Mouse (Mus musculus): ENCODE results near the gene Elmo1.

The Elmo1 gene

GRCm38 (mm10) chr13:20094916-20095700 lies 4.7 kb downstream of the Elmo1 start:
- no peak for DNase-seq

DNA sequence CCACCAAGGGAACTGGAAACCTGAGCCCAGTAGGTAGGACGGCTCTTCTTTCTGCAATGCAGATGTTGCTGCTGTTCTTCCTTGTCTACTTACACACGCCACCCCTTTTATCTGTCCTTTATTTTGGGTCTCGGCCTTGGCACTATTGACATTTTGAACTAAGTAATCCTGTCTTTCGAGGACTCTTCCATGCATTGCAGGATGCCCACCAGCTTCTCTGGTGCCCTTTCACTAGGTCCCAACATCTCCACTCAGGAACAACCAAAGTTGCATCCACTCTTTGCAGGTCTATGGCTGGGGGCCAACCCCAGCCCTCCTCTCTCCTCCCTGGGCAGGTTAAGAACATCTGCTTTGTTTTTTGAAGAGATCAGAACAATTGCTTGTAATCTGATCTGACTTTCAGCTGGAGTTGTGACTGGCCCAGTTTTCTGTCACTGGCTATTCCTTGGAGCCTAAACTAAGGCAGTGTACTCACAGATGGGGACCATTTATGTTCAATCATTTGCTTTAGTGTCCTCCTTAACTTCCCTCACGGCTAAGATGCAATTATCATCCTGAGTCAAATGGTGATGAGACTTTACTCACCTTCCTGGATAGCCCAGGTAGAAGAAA lies 6.7 kb downstream of the Elmo1 start:
- no peak for DNase-seq

- DNase-seq: no peak
Observed at GRCm38 (mm10) chr13:20097934-20098593, 7.7 kb downstream of the Elmo1 start.

- DNase-seq: no peak
Observed at GRCm38 (mm10) chr13:20098594-20098965, 8.2 kb downstream of the Elmo1 start.

- DNase-seq: peak; percentile 58
Observed at GRCm38 (mm10) chr13:20099546-20099945, 9.2 kb downstream of the Elmo1 start.

- no peak for DNase-seq
Observed at GRCm38 (mm10) chr13:20100357-20100756, 10.0 kb downstream of the Elmo1 start.

DNA sequence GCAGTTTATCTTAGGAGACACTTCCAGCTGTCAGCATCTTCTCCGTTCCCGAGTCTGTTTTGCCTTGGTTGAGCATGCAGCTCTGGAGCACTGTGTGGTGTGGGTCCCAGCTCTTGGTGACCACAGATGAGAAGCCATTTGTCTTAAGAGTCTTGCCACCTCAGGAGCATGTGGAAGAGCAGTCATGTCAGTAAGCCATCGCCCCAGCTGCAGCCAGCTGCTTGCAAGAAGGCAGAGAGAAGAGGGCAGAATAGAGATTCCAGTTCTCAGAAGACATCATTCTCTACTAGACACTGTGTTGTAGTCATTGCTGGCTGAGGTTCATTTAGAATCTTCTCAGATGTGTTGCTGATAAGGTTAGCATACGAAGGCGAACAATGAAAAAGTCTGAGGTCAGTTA lies 11.3 kb downstream of the Elmo1 start:
- no peak for DNase-seq

DNA sequence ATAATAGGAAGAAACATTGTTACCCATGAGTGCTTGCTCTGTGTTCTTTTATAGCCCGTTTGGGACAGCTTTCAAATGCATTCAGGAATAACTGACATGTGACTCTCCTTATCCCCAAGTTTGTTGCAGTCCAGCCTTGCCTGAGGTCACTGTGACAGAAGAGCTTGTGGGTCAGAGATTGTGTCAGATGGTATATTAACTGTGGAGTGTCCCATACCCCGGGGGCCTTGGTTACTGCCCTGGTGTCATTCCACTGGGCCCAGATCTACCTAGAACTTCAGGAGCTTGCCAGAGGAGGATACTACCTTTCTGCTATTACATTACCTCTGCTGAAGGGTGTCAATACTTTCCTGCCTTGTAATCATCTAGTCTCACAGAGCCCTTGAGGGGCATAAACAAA lies 14.4 kb downstream of the Elmo1 start:
- no peak for DNase-seq

- DNase-seq: no peak
Observed at GRCm38 (mm10) chr13:20105996-20106395, 15.6 kb downstream of the Elmo1 start.

DNA sequence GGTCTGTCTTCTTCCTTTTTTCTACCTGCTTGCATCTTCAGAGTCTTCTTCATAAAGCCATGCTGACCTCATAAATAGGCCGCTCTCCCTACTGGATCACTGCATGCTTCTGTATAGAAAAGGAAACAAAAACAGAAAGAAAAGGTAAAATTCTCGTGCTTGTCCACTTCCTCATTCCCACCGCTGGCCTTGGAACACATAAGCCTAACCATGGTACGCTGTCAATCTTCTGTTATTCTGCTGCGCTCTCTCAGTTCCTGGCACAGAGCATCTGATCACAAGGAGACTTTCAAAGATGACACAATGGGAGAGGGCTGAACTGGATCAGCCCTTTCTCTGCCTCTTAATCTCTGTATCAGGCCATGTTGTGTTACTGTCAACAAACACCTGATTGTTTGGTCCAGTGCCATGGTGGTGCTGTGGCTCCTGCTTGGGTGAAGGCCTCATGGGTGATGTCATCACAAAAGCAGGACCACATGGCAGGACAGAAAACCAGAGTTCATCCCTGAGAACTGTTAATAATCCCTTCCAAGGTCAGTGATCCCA lies 17.6 kb downstream of the Elmo1 start:
- no peak for DNase-seq

GRCm38 (mm10) chr13:20108956-20109355 lies 18.6 kb downstream of the Elmo1 start:
- no peak for DNase-seq

- DNase-seq: no peak
Observed at GRCm38 (mm10) chr13:20109446-20109845, 19.1 kb downstream of the Elmo1 start.

- DNase-seq: no peak
Observed at GRCm38 (mm10) chr13:20109987-20110680, 19.7 kb downstream of the Elmo1 start.

DNA sequence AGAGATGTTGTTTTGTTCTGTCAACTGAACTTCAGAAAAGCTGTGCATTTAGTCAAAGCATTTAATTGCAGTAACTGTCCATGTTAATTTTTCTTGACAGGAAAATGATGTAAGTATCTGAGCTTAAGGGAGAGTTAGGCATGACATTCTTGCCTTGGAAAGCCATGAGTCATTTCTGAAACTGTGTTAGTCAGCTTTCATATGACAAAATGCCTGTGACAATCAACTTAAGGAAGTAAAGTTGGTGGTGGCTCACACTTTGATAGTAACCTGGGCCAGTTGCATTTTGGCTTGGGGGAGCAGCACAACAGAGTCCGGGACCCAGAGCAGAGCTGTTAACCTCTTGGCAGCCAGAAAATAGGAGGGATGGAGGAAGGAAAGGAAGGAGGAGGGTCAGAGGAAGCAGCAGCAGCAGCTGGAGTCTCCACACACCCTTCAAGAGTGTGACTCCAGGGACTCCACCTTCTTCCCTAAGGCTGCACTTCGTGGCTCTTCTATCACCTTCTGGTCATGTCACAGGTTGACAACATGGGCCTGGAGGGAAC lies 20.9 kb downstream of the Elmo1 start:
- no peak for DNase-seq

DNA sequence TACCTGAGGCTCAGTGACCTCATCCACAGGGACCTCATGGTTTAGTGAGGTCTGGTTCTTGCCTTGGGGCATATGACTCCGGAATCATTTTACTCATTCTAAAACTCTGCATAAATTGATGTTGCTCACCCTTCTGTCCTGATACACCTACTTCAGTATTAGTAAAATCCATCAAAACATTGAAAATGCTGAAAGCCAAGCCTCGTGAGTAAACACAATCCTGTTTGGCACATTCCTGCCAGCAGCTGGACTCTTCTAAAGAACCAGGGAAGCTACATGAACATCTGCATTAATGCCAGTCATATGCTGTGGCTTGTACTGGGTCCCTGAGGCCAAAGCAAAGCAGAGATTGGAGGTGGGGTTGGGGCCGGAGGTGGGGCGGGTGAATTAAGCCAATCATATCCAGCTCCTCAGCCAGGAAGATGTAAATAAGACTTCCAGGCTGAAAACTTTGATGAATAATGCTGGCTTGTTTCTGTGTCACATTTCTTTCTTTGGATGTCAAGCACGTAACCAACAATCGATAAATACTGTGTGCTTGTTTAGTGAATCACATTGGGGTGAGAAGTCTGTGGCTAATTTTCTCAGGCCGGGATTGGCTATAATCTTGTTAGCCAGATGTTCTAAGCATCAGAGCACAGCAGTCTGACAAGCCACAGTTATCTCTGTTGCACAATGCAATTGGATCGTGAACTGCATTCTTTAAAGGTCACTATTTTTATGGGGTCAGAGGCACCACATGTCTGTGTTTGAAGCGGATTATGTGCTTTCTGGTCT lies 24.9 kb downstream of the Elmo1 start:
- DNase-seq: no peak

DNA sequence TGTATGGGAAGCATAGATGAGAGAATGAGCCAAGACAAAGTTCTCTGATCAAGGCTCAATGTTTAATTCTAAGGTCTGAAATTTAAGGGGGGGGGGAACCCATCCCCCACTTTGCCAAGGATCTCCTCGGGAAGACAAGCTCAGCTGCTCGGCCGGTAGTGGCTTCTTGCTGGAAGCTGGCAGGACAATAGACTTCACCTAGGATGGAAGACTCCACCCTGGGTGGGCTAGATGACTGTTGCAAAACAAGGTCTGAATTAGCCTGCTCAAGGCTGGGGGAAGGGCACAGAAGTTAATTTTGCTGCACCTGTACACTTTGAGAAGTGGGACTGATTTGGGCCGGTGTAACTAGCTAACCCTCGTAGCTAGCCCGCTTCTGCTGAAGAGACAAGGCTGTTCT lies 25.6 kb downstream of the Elmo1 start:
- no peak for DNase-seq

DNA sequence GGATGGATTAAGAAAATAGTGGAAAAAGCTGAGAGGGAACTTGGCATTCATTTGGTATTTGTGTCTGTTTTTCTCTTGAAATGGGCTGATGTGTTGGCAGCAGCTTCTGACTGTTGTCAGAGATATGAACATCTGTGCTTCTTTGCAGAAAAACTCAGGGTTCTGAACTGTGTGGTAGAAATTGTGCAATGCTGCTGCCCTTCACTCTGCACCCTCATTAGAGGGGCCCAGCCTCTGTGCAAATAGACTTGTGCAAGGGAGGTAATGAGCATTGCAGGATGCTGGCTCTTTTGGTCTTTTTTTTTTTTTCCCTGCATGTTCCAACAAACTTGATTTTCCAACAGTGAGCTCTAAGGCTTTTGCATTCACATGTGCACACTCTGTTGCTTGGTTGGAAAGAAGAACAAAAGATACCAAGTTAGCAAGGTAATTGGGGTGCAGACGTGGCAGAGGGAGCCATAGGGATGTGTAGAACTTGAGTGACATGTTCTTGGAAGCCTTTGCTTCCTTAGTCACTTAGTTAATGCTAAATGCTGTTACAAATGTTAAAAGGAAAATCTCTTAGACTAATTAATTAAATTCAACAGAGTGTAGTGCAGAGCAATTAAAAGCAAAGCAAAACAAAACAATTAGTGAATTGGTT lies 26.6 kb downstream of the Elmo1 start:
- no peak for DNase-seq

- no peak for DNase-seq
Observed at GRCm38 (mm10) chr13:20117691-20118090, 27.3 kb downstream of the Elmo1 start.

- no peak for DNase-seq
Observed at GRCm38 (mm10) chr13:20118909-20119308, 28.5 kb downstream of the Elmo1 start.

DNA sequence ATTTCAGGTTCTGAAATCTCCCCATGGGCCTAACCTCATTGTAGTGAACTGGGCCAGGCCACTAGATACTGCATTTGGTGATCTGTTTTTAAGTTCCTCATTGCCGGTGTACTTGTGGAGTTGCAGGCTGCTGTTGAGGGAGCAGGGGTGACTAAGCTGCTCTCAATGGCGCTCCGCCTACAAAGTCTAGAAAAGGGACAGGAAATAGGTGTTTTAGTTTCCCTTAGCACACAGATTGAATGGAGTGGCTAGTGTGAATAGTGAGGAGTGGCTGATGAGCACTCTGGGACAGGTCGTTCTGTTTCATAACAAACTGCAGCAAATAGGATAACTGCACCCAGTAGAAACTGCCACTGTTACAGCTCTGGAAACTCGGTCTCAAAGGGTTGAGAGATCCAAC lies 30.3 kb downstream of the Elmo1 start:
- no peak for DNase-seq

GRCm38 (mm10) chr13:20121385-20122043 lies 31.1 kb downstream of the Elmo1 start:
- no peak for DNase-seq
